Mouse (Mus musculus) MEL (cell line): ENCODE measurements around the gene Gm13090. TPM values are rescaled to one million over a fixed set of nuclear protein-coding genes. Genes with fewer than 3 reads are reported as not detected.

Experiments used
- DNase-seq: peaks from one replicate; pipeline ENCODE4 v3.0.0; 2011; ENCODE audit warnings: low read depth, low spot score
- H3K27ac ChIP-seq: 2 replicates; pipeline ENCODE4 v1.5.1; 2012; ENCODE audit warnings: low read depth, mild to moderate bottlenecking, control low read depth, low read length, moderate library complexity; ENCODE audit not compliant: control insufficient read depth
- H3K27me3 ChIP-seq, 2 experiments: fragments of 150-350 bp in 1 of 2; sonication (generic) in 1 of 2; 2 replicates each; pipeline ENCODE4 v1.6.1; 2012; ENCODE audit warnings: low read length in 2 of 2, mild to moderate bottlenecking in 2 of 2, improper control_type of control experiment in 1 of 2, moderate library complexity in 1 of 2; ENCODE audit not compliant: insufficient read depth in 2 of 2, control insufficient read depth in 1 of 2
- H3K36me3 ChIP-seq, 2 experiments: 2 replicates each; pipeline ENCODE4 v1.6.1; 2012 to 2014; ENCODE audit warnings: low read length in 2 of 2, improper control_type of control experiment in 1 of 2, inconsistent platforms in 1 of 2, mild to moderate bottlenecking in 1 of 2; ENCODE audit not compliant: insufficient read depth in 2 of 2, control insufficient read depth in 1 of 2
- H3K4me1 ChIP-seq, 2 experiments: fragments of 150-350 bp in 1 of 2; sonication (generic) in 1 of 2; 2 replicates each; pipeline ENCODE4 v1.6.1; 2012; ENCODE audit warnings: low read length in 2 of 2, improper control_type of control experiment in 1 of 2, mild to moderate bottlenecking in 1 of 2; ENCODE audit not compliant: insufficient read depth in 2 of 2, control insufficient read depth in 1 of 2
- H3K4me3 ChIP-seq, 2 experiments: fragments of 150-350 bp in 1 of 2; sonication (generic) in 1 of 2; 2 replicates each; pipeline ENCODE4 v1.5.1; 2012; ENCODE audit warnings: low read depth in 2 of 2, low read length in 2 of 2, mild to moderate bottlenecking in 2 of 2, moderate library complexity in 2 of 2, control low read depth in 1 of 2, improper control_type of control experiment in 1 of 2; ENCODE audit not compliant: control insufficient read depth in 1 of 2, insufficient read depth in 1 of 2
- H3K79me2 ChIP-seq: 2 replicates; pipeline ENCODE4 v1.6.1; 2012; ENCODE audit warnings: mild to moderate bottlenecking, low read length, moderate library complexity; ENCODE audit not compliant: control insufficient read depth, poor library complexity, insufficient read depth
- H3K9ac ChIP-seq: 2 replicates; pipeline ENCODE4 v1.6.1; 2012; ENCODE audit warnings: low read depth, mild to moderate bottlenecking, control low read depth, low read length, moderate library complexity; ENCODE audit not compliant: control insufficient read depth, poor library complexity, severe bottlenecking
- H3K9me3 ChIP-seq: fragments of 150-350 bp; sonication (generic); replicated peaks from 2 replicates; pipeline ENCODE4 v1.6.1; 2012; ENCODE audit warnings: mild to moderate bottlenecking, low read length, improper control_type of control experiment, moderate library complexity; ENCODE audit not compliant: insufficient read depth
- BHLHE40 ChIP-seq: IDR thresholded peaks from 2 replicates; pipeline ENCODE4 v1.6.1; 2012; ENCODE audit warnings: low read depth, mild to moderate bottlenecking, inconsistent platforms, low read length, improper control_type of control experiment, borderline replicate concordance
- CHD2 ChIP-seq: IDR thresholded peaks from 2 replicates; pipeline ENCODE4 v1.6.1; 2011; ENCODE audit warnings: low read length, improper control_type of control experiment
- E2F4 ChIP-seq: IDR thresholded peaks from 2 replicates; pipeline ENCODE4 v1.6.1; 2011; ENCODE audit warnings: low read depth, low read length, improper control_type of control experiment, borderline replicate concordance
- GATA1 ChIP-seq: IDR thresholded peaks from 2 replicates; pipeline ENCODE4 v1.6.1; 2011; ENCODE audit warnings: low read depth, low read length, improper control_type of control experiment
- JUND ChIP-seq: IDR thresholded peaks from 2 replicates; pipeline ENCODE4 v1.6.1; 2011; ENCODE audit warnings: low read depth, mild to moderate bottlenecking, improper control_type of control experiment, low read length
- MAZ ChIP-seq: IDR thresholded peaks from 2 replicates; pipeline ENCODE4 v1.6.1; 2012; ENCODE audit warnings: low read depth, mild to moderate bottlenecking, inconsistent platforms, low read length, improper control_type of control experiment
- MYC ChIP-seq: IDR thresholded peaks from 2 replicates; pipeline ENCODE4 v1.6.1; 2011; ENCODE audit warnings: low read depth, mild to moderate bottlenecking, low read length, improper control_type of control experiment, moderate library complexity
- POLR2A ChIP-seq, 2 experiments: IDR thresholded peaks; 2 replicates each; pipeline ENCODE4 v1.6.1; 2011 to 2012; ENCODE audit warnings: low read length in 2 of 2, mild to moderate bottlenecking in 2 of 2, control low read depth in 1 of 2, improper control_type of control experiment in 1 of 2, low read depth in 1 of 2, moderate library complexity in 1 of 2; ENCODE audit not compliant: control insufficient read depth in 1 of 2, insufficient read depth in 1 of 2, poor library complexity in 1 of 2
- POLR2AphosphoS2 ChIP-seq: IDR thresholded peaks from 2 replicates; pipeline ENCODE4 v1.6.1; 2011; ENCODE audit warnings: low read length, improper control_type of control experiment
- POLR2AphosphoS5 ChIP-seq: IDR thresholded peaks from 2 replicates; pipeline ENCODE4 v1.6.1; 2012; ENCODE audit warnings: low read depth, borderline replicate concordance, mild to moderate bottlenecking, inconsistent platforms, low read length, moderate library complexity, mixed read lengths
- RCOR1 ChIP-seq: IDR thresholded peaks from 2 replicates; pipeline ENCODE4 v1.6.1; 2012; ENCODE audit warnings: low read depth, mild to moderate bottlenecking, inconsistent platforms, low read length, improper control_type of control experiment
- TAL1 ChIP-seq: IDR thresholded peaks from 2 replicates; pipeline ENCODE4 v1.6.1; 2012; ENCODE audit warnings: mild to moderate bottlenecking, inconsistent platforms, low read length, moderate library complexity, mixed read lengths
- UBTF ChIP-seq: IDR thresholded peaks from 2 replicates; pipeline ENCODE4 v1.6.1; 2012; ENCODE audit warnings: low read depth, mild to moderate bottlenecking, inconsistent platforms, low read length, improper control_type of control experiment, moderate library complexity, borderline replicate concordance; ENCODE audit not compliant: insufficient read depth
- ZC3H11A ChIP-seq: IDR thresholded peaks from 2 replicates; pipeline ENCODE4 v1.6.1; 2012; ENCODE audit warnings: low read depth, mild to moderate bottlenecking, inconsistent platforms, low read length, improper control_type of control experiment
- ZMIZ1 ChIP-seq: IDR thresholded peaks from 2 replicates; pipeline ENCODE4 v1.6.1; 2012; ENCODE audit warnings: low read depth, mild to moderate bottlenecking, inconsistent platforms, low read length, improper control_type of control experiment, moderate library complexity
- polyA plus RNA-seq, 2 experiments: library from polyadenylated mRNA; stranded (reverse) in 1 of 2; unstranded in 1 of 2; fragments of >175 nt in 1 of 2; fragments of >200 nt in 1 of 2; gene quantifications; 2 replicates each; pipeline versions ENCODE4 v1.2.1 to v1.2.4; 2012; ENCODE audit warnings: low replicate concordance in 2 of 2, low read depth in 1 of 2; ENCODE audit not compliant: insufficient read length in 2 of 2, insufficient read depth in 1 of 2, missing spikeins in 1 of 2
- total RNA-seq: library from RNA; depleted of rRNA; stranded (reverse); fragments of 300-350 nt; gene quantifications from 2 replicates; pipeline ENCODE4 v1.2.3, GENCODE M21; 2012

Gene Gm13090
- total and polyA plus RNA-seq, 3 experiments = not detected

GRCm38 (mm10) chr4:151138135-151138534 lies 48.8 kb downstream of the Gm13090 start:
- Histone ChIP-seq H3K27ac (no peak overlapping the region), H3K9ac (no peak overlapping the region), H3K36me3 (no peaks in the 10 kb centered on the region), H3K4me1 (no peaks in the 10 kb centered on the region), H3K27me3 (no peaks in the 10 kb centered on the region), H3K4me3 (no peak overlapping the region), H3K9me3 (no peaks in the 10 kb centered on the region), H3K79me2 (no peaks in the 10 kb centered on the region)
- TF ChIP-seq RCOR1 (no peak), BHLHE40 (no peak), TAL1 (no peak), E2F4 (no peak), ZC3H11A (no peak), ZMIZ1 (no peak)
- no peak for DNase-seq

- Histone ChIP-seq H3K27ac (no peak overlapping the region), H3K27me3 (no peaks in the 10 kb centered on the region), H3K4me3 (no peak overlapping the region), H3K79me2 (no peaks in the 10 kb centered on the region), H3K9me3 (no peaks in the 10 kb centered on the region), H3K4me1 (no peaks in the 10 kb centered on the region), H3K9ac (no peak overlapping the region), H3K36me3 (no peaks in the 10 kb centered on the region)
- no peak for DNase-seq
- no peak for TF ChIP-seq JUND
- no peak for TF ChIP-seq MAZ
- TF ChIP-seq CHD2 = no peak
- TF ChIP-seq POLR2A (IDR thresholded peaks at IDR 0.05; ENCODE audit: control insufficient read depth in 1 of 2, insufficient read depth in 1 of 2, low read depth in 1 of 2, low read length in 2 of 2, poor library complexity in 1 of 2) = no peak
- TF ChIP-seq MYC = no peak
- TF ChIP-seq POLR2AphosphoS2 = no peak
- no peak for TF ChIP-seq GATA1
- TF ChIP-seq UBTF = no peak
- no peak for TF ChIP-seq POLR2AphosphoS5
- no peak for TF ChIP-seq RCOR1
Measured at GRCm38 (mm10) chr4:151138586-151138985, 49.2 kb downstream of the Gm13090 start.
